Mouse (Mus musculus) embryo, embryonic 10 days (tissue): ENCODE data around the gene Eps15l1.

Experiments used
- DNase-seq: peaks from one replicate; pipeline ENCODE4 v3.0.0-alpha.2; 2015; ENCODE audit warnings: low spot score

Eps15l1 gene

GRCm38 (mm10) chr8:72413839-72414238 lies 7.4 kb downstream of the Eps15l1 start:
- peak; percentile 13 for DNase-seq

DNA sequence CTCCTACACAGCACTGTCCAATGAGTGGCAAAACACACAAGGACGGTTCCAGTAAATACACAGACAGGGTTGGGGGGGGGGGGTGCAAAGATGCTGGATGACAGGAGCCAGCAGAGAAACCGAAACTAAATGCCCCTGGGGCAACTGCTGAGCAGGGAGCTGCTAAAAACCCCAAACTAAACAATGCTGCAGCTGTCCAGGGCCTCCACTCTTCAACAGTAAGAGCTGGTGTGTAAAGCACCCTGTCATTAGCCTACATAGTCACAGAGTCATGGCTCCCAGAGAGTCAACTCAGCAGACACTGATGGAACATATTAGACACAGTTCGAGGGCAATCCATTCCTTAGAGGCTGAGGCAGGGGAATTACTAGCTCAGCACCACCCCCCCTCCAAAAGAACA lies 11.8 kb downstream of the Eps15l1 start:
- peak; percentile 23 for DNase-seq

DNA sequence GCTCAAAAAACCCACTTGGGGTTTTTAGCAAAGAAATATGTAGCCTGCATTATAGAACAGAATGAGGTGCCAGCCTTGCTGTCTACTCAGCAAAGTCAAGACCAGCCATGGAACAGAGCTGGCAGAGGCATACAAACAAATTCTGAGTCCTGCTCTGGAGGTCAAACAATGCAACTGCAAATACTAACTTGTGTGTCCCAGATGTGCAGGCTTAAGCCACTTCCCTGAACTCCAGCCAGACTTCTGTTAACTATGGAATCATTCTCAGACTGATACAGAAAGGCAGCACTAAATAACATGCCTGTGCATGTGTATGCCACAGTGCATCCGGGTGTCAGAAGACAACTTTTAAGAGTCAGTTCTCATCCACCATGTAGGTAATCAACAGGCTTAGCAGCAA lies 13.4 kb downstream of the Eps15l1 start:
- DNase-seq: no peak

DNA sequence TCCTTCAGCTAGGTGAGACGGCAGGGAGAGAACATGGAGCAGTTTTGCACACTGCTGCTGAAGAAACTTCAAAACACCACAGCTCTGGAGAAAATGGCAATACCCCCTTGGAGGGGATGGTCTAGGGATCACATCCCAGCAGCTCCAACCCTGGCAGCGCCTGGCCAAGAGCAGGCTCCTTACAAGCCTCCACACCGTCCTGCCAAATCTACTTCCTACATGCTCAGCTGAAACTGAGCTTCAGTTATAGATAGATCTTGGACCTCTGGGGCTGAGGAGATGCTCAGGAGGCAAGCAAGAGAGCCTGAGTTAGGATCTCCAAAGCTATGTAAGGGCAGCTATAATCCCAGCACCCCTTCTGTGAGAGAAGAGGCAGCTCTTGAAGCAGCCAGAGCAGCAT lies 18.3 kb downstream of the Eps15l1 start:
- DNase-seq: no peak

DNA sequence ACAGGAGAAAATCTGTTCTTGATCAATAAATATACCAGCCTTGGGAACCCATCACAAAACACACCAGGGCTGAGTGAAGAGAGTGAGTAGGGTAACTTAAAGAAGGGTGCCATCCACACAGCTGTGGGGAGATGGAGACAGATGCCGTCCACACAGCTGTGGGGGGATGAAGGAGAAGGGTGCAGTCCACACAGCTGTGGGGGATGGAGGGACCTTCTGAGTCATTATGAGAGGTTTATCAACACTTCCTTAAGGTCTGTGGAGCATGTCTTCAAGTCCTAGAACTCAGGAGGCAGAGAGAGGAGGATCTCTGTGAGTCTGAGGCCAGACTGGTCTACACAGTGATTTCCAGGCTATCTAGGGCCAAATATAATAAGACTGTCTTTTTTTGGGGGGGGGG lies 19.9 kb downstream of the Eps15l1 start:
- DNase-seq: no peak

GRCm38 (mm10) chr8:72385737-72386136 lies 35.5 kb downstream of the Eps15l1 start:
- no peak for DNase-seq

- DNase-seq: peak; percentile 20
Measured at GRCm38 (mm10) chr8:72382395-72382794, 38.9 kb downstream of the Eps15l1 start.

GRCm38 (mm10) chr8:72380656-72381055 lies 40.6 kb downstream of the Eps15l1 start:
- no peak for DNase-seq

GRCm38 (mm10) chr8:72376900-72377299 lies 44.4 kb downstream of the Eps15l1 start:
- DNase-seq: no peak

DNA sequence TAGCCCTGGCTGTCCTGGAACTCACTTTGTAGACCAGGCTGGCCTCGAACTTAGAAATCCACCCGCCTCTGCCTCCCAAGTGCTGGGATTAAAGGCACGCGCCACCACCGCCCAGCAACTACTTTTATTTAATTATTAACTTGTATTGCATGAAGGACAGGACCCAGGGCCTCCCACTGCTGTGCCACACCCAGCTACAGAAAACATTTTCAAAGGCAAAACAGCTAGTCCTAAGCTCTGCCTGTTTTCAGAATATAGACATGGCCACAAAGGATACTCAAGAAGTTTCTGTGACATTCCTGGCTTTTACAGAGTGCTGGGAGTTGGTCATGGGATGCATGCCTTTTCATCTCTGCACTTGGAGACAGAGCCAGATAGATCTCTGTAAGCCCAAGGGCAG lies 45.0 kb downstream of the Eps15l1 start:
- no peak for DNase-seq

DNA sequence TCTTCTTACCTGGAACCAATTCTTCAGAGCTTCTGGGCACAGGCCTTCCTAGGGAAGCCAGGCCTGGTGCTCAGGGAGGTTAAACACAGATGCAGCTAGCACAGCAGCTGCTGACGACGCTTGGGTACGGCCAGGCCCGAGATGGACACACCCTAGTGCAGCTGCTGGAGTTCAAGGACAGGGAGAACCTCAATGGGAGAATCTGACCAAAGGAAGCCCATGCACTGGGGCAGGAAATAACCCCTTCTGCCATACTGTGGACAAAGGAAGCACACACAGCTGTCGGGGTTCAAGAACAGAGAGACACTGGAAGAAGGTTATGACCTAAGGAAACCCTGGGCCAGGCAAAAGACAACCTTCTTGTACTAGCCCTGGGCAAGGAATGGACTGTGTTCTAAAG lies 46.1 kb downstream of the Eps15l1 start:
- peak; percentile 11 for DNase-seq

- no peak for DNase-seq
Measured at GRCm38 (mm10) chr8:72372311-72372710, 48.9 kb downstream of the Eps15l1 start.

DNA sequence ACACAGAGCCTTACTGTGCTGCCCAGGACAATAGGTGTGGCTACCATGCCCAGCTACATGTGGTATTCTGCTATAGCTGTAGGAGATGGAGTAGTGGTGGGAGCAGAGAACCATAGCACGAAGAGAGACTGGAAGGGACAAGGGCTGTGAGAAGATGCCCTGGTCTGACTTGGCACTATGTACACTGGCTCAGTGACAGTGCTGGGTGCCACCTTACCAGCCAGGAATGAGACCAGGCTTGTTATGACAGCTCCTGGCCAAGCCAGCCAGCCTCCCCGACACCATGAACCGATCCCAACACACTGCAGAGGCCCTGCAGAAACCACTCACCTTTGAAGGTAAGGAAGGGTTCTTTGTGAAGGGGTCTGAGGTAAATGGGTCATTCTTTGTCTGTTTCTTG lies 49.9 kb downstream of the Eps15l1 start:
- no peak for DNase-seq

DNA sequence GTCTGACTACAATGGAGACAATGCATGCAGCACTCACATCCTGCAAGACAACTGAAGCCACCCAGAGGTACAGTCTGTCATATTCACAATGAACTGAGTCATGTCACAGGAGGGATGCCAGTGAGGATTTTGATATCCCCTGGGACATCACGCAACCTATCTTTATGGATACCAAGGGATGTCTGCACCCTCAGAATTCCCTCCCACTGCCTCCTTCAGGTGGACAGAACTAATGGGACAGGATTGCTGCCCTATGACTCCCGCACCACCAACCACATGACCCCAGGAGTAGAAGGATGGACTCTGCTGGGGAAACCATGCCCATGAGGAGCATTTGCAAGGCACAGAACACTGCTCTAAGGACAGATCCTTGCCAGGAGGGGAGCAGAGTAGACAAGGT lies 54.8 kb downstream of the Eps15l1 start:
- no peak for DNase-seq

- DNase-seq: peak; percentile 78
Measured at GRCm38 (mm10) chr8:72365826-72366225, 55.4 kb downstream of the Eps15l1 start.

GRCm38 (mm10) chr8:72365016-72365415 lies 56.2 kb downstream of the Eps15l1 start:
- no peak for DNase-seq

DNA sequence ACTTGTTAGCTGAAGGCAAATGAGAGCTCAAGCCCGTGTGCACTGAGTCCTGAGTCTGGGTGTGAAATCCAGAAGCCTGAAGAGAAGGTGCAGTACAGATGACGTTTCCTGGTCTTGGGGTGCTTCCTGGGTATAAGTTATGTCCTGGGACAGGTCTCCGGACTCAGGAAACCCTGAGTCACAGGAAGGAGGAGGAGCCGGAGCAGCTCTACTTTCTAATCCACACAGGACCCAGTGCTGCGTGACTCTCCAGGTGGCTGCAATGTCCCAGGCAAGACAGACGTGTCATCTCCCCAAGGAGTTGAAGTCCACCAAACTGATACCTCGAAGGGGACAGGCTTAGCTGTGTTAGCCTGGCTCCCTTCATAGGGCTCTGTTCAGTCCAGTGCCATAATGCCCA lies 57.8 kb downstream of the Eps15l1 start:
- DNase-seq: no peak

DNA sequence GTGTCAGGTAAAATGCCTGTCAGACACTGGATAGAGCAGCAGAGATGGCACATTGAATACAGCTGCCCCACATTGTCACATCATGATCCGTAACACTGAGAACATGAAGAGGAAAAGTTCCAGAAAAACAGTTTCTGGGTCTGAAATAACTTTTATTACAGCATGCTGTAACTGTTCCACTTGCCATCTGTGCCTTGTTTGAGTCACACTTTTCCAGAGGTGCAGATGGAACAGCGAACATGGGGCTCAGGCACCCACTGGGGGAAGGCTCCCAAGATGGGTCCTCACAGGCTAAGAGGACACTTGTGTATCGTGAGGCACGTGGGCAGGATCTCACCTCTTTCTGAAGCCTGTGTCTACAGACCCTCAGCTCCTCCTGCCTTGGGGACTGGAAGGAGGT lies 58.5 kb downstream of the Eps15l1 start:
- DNase-seq: no peak

- no peak for DNase-seq
Measured at GRCm38 (mm10) chr8:72360162-72360561, 61.1 kb downstream of the Eps15l1 start.

DNA sequence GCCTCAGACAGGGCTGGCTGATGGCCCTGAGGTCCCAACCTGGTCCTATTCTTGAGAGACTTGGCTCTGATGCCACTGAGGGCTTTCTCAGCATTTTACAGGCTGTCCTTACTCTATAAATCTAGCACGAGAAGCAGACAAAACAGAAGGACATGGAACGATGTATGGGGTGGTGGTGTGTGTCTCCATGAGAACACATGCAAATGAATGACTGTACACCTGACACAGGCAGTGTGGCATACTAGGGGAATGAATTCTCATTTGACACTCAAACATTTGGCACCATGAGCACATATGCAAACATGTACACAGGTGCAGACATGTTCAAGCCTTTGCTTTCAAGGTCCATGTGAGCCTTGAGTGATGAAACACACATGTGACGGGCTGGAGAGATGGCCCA lies 64.7 kb downstream of the Eps15l1 start:
- no peak for DNase-seq

- DNase-seq: no peak
Measured at GRCm38 (mm10) chr8:72354272-72354671, 67.0 kb downstream of the Eps15l1 start.

DNA sequence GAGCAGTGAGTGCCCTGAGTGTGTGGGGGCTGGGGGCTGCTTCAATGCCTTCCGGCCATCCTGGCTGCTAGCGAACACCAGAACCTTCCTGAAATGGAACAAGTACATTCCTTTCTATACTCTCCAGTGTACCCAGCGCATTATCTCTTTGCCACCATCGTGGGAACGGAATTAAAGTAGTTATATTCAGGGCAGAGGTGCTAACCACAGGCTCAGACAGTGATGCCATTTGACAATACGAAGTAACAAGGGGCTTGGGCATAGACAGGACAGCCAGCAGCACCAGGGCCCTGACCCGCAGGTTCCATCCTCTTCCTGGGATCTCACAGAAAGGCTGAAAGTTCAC lies 67.6 kb downstream of the Eps15l1 start:
- DNase-seq: no peak

GRCm38 (mm10) chr8:72352951-72353699 lies 68.1 kb downstream of the Eps15l1 start:
- DNase-seq: no peak

DNA sequence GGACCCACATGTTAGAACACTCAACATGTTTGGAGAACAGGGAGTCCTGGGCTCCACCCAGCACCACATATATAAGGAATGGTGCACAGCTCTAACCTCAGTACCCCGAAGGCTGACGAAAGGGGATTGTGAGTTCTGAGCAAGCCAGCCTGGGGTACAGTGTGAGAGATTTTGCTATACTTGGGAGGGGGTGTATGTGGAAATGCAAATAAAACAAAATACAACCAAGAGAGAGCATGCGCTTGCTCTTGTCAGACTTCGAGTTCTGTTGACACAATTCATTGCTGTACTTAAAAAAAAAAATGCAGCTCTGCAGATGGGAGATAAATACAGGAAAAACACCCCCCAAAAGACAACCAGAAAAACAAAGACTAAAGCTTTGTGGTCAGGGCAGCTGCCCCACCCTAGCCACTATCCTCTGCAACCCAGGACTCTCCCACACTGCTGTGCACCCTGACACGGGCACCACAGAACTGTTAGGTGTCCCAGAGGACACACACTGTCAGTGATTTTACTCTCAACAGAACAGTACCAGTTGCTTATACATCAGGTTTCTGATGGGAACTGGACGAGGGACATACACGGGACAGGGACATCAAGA lies 69.8 kb downstream of the Eps15l1 start:
- DNase-seq: no peak
